Mouse (Mus musculus) cerebellum, adult 2 months (tissue): ENCODE results near the gene Cacna2d2. TPM values are rescaled to one million over a fixed set of nuclear protein-coding genes. Genes with fewer than 3 reads are reported as not detected.
"Not testable (repeated sequence)": the region's sequence is repeated elsewhere in the genome, so short reads cannot be mapped to it uniquely, and the experiment has no call there.

Experiments used
- DNase-seq, 2 experiments: peaks; one replicate each; pipeline ENCODE4 v3.0.0; 2021
- H3K27ac ChIP-seq: fragments of 200-500 bp; 2 replicates; pipeline ENCODE4 v1.5.1; 2012; ENCODE audit warnings: low read length, control low read depth, inconsistent platforms; ENCODE audit not compliant: insufficient read depth
- H3K27me3 ChIP-seq: fragments of 200-500 bp; 2 replicates; pipeline ENCODE4 v1.6.1; 2012; ENCODE audit warnings: inconsistent platforms, mild to moderate bottlenecking, low read length, moderate library complexity; ENCODE audit not compliant: control insufficient read depth, insufficient read depth
- H3K4me1 ChIP-seq: fragments of 200-500 bp; 2 replicates; pipeline ENCODE4 v1.6.1; 2011; ENCODE audit warnings: low read length; ENCODE audit not compliant: control insufficient read depth, insufficient read depth
- H3K4me3 ChIP-seq: fragments of 200-500 bp; replicated peaks from 2 replicates; pipeline ENCODE3; 2011; ENCODE audit warnings: mild to moderate bottlenecking, low read depth, low read length, control low read depth; ENCODE audit not compliant: insufficient read depth
- CTCF ChIP-seq: fragments of 200-500 bp; IDR thresholded peaks from 2 replicates; pipeline ENCODE4 v1.5.1; 2011; ENCODE audit warnings: low read depth, mild to moderate bottlenecking, control low read depth, low read length, moderate library complexity, borderline replicate concordance; ENCODE audit not compliant: insufficient read depth
- POLR2A ChIP-seq: fragments of 200-500 bp; IDR thresholded peaks from 2 replicates; pipeline ENCODE4 v1.6.1; 2011; ENCODE audit warnings: low read length, control low read depth, borderline replicate concordance; ENCODE audit not compliant: insufficient read depth
- WGBS: fragments of 180-500 bp; shearing (Covaris S2); methylation state at CpG from one replicate; pipeline ENCODE4 v1.1.7; 2018; 5-methylcytosine and 5-hydroxymethylcytosine counted together
- polyA plus RNA-seq: library from polyadenylated mRNA; depleted of rRNA; stranded (reverse); fragments of >200 nt; gene quantifications from 2 replicates; pipeline ENCODE4 v1.2.3, GENCODE M21; 2012

Gene Cacna2d2
- polyA plus RNA-seq, 1 experiment: 130 TPM

DNA sequence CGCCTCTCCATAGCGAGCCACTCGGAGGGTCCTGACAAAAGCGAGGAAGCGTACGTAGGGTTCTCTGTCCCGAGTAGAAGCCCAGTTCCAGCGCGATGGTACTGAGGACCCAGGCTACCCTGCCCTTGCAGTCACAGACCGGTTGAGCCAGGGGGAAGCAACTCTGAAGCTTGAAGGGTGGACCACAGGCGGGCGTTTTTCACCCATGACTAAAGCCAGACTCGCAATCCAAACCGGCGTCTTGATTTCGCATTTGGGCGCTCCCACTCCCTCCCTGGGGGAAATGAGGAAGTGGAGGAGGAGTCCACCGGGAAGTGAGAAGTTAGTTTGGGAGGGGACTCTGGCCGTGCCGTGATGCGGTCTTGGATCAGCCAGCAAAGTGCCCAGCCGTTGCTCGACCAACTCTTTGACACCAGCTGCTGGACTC is 155.6 kb downstream of the Cacna2d2 start:
- H3K27ac ChIP-seq: peak overlapping the region; percentile 73
- peak overlapping the region; percentile 88 for H3K4me3 ChIP-seq
- H3K27me3 ChIP-seq: no peaks in the 10 kb centered on the region
- no peak for DNase-seq
- WGBS: under 1% methylated on average over 23 of the region's 23 CpGs
- TF ChIP-seq POLR2A (no peak), CTCF (no peak)
- peaks cover 3% of the 10 kb centered on the region; the same call in 1 of the 2 replicates for H3K4me1 ChIP-seq

DNA sequence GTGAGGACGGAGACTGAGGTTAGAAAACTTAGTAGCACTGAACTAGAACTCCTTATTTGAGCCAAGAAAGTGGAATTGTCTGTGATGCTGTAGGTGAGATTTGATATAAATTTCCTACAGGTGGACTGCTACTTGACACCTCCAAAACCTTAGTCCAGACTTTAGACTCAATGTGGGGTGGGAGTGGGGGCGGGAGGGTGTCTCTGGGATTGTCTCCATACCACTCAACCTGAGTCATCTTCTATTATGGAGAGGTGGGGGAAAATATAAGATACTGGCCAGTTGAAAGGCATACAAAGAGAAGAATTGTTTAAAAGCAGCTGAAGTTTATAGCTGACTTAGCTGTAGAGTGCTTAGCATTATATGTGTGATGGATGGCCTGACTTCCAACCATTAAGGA is 156.3 kb downstream of the Cacna2d2 start:
- no peak overlapping the region for H3K27ac ChIP-seq
- WGBS: 36% methylated on average over 2 of the region's 2 CpGs

DNA sequence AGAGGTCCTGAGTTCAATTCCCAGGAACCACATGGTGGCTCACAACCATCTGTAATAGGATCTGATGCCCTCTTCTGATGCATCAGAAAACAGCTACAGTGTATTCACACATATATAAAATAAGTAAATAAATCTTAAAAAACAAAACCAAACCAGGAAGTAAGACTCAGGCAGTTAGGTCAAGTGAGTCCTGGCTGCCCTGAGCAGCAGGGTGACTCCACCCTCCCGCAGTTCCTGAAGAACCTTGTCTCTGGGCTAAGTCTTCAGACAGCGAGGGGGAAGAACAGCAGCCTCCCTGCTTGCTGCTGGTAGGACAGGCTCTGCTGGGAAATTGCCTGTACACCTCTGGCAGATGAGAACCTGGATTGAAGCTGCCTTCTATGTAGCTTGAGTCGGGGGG is 156.9 kb downstream of the Cacna2d2 start:
- no peak overlapping the region for H3K4me3 ChIP-seq
- H3K4me1 ChIP-seq: peaks cover 3% of the 10 kb centered on the region; the same call in 1 of the 2 replicates
- H3K27me3 ChIP-seq: no peaks in the 10 kb centered on the region
- H3K27ac ChIP-seq: no peak overlapping the region
- WGBS: 66% methylated on average over 3 of the region's 3 CpGs
- DNase-seq: no peak
- no peak for TF ChIP-seq POLR2A
- no peak for TF ChIP-seq CTCF

More for the DNA sequence above, 156.3 kb downstream of the Cacna2d2 start:
- Histone ChIP-seq H3K4me3 (peak overlapping the region; percentile 88), H3K27me3 (no peaks in the 10 kb centered on the region), H3K4me1 (peaks cover 3% of the 10 kb centered on the region; the same call in 1 of the 2 replicates)
- TF ChIP-seq CTCF (no peak), POLR2A (no peak)
- no peak for DNase-seq

DNA sequence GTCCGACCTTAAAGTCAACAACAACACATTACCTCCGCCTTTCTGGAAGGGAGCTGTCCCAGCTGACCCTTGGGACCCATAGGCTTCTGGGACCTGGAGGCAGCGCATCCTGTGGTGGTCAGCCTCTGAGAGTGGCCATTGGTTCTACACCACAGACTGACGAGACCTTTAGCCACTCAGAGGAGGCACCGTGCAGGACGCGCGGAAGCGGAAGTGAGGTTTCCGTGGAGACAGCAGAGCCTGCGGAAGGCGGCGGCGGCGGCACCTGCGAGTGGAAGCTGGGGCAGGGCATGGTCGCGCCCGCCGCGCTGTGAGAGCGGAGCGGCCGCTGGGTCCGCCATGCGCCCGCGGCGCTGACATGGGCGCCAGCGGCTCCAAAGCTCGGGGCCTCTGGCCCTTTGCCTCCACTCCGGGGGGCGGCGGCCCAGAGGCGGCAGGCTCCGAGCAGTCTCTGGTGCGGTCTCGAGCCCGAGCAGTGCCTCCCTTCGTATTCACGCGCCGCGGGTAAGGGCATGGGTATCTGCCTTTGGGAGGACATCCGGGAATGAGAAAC is 163.7 kb downstream of the Cacna2d2 start, which contains the start of gene Tusc2:
Gene Tusc2, plus strand, starts transcription at position 227 of the 553 bp plus-strand sequence.
- Histone ChIP-seq H3K4me1 (peaks cover 10% of the 10 kb centered on the region; the same call in 1 of the 2 replicates), H3K27ac (peak within 1 kb of the TSS; percentile 55; the same call in 1 of the 2 replicates), H3K27me3 (no peaks in the 10 kb centered on the region), H3K4me3 (peak within 1 kb of the TSS; percentile 82)
- under 1% methylated on average over 46 of the region's 46 CpGs for WGBS
- TF ChIP-seq POLR2A: peak; percentile 69; the same call in 1 of the 2 replicates
- TF ChIP-seq CTCF: no peak
- peak; percentile 94 to 98 for DNase-seq

DNA sequence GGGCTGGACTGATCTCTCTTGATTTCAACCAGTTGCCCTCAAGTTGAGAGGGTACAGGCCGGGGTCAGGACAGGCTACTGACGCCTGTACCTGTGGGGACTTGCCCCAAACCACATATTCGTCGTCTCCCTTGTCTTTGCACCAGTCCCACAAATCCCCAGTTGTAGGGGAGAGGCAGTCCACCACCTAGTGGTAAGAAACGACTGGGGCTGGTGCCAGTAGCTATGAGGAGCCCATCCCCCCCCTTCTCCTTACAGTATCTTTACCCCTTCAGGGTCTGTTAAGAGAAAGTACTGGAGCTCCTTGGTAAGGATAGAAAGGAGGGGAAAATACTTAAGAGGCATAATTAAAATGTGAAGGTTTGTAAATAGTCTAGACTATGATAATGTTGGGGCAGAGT is 166.1 kb downstream of the Cacna2d2 start:
- H3K27me3 ChIP-seq, H3K4me3 ChIP-seq, H3K27ac ChIP-seq, DNase-seq: not testable (repeated sequence)
- 45% methylated on average over 5 of the region's 5 CpGs for WGBS
- H3K4me1 ChIP-seq: peaks cover 16% of the 10 kb centered on the region

DNA sequence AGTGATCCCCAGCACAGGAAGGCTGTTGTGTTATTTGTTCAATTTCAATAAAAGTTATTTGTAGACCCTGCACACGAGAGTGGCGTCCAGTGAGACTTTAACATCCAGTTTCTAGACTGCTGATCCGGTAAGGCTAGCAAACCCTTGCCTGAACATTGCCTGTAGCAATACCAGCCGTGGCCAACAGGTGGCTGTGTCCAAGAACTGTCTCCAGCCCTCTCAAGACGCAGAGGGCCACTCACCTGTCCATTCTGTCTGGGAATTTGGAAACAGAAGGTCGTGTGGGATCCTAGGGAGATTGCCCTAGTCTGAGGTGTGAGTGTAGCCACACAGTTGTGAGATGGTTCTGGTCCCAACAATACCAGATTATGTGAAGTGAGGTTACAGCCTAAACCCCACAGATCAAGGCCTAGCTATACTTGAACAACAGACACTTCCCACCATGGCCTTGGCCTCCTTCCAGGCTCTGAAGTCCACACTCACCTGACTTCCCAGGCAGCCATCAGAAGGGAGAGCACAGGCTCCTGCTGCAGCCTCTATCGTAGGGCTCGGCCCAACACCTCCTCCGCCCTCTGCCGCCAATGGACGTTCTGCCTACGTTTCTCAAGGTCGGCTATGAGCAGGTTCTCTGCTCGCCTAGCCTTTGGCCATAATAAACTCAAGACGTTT is 166.8 kb downstream of the Cacna2d2 start:
- no peaks in the 10 kb centered on the region for H3K27me3 ChIP-seq
- peak; percentile 74 to 84 for DNase-seq
- no peak overlapping the region for H3K4me3 ChIP-seq
- TF ChIP-seq POLR2A (no peak), CTCF (peak; percentile 86)
- H3K4me1 ChIP-seq: peaks cover 16% of the 10 kb centered on the region
- 53% methylated on average over 15 of the region's 15 CpGs for WGBS
- no peak overlapping the region for H3K27ac ChIP-seq

DNA sequence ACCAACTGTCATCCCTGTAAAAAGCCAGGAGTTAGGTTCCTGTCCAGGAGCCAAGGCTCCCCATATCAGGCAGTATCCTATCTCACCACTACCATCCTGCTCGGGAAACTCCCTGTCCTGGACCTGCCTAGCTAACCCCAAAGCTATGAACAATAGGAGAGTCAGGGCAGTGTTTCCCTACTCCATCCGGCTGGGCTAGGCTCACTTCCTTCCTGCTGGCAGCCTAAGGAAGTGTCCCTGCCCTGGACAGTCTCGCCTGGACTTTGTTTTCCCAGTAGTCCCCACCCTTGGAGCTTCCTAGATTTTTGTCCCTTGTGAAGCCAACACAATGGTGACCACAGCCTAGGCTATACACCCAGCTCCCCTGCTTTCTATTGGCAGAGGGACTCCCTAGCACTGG is 167.4 kb downstream of the Cacna2d2 start:
- Histone ChIP-seq H3K27ac (no peak overlapping the region), H3K4me1 (peaks cover 16% of the 10 kb centered on the region)
- 79% methylated on average over 3 of the region's 3 CpGs for WGBS

DNA sequence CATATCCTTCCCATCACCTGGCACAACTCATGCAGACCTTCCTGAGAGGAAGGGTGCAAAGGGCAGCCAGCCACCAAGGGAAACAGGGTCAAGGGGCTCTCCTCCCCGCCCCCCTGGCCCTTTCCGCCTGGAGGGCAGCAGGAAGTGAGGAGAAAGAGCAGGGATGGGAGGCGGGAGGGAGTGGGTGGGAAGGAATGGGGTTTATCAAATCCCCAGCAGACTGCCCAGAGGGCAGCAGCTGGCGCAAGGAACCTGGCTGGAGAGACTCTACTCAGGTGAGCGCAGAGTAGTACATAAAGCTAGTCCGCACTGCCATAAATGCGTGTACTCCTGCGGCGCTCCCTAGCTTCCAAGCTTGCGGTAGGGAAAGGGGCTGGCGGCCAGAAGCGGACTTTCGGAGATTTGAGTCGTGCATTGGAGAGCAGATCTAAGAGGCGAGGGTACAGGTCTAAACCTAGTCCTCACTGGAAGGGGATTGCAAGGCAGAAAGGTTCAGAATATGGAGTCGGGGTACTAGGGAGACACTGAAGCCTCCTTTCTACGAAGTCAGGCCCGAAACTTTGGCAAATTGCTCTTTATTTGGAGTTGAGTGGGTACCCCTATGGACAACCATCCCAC is 168.4 kb downstream of the Cacna2d2 start, which contains the start of gene Hyal2:
Gene Hyal2, plus strand, starts transcription at position 244 of the 618 bp plus-strand sequence.
- Histone ChIP-seq H3K4me3 (peak within 1 kb of the TSS; percentile 63), H3K27ac (peak within 1 kb of the TSS; percentile 24; the same call in 1 of the 2 replicates), H3K27me3 (no peaks in the 10 kb centered on the region), H3K4me1 (peaks cover 16% of the 10 kb centered on the region)
- TF ChIP-seq CTCF (no peak), POLR2A (no peak)
- WGBS: 50% methylated on average over 18 of the region's 18 CpGs
- DNase-seq: no peak

More for the DNA sequence above, 167.4 kb downstream of the Cacna2d2 start:
- no peaks in the 10 kb centered on the region for H3K27me3 ChIP-seq
- TF ChIP-seq CTCF (no peak), POLR2A (no peak)
- DNase-seq: no peak
- H3K4me3 ChIP-seq: no peak overlapping the region
